19 mouse cellular contexts compared by ENCODE assay signal in genomic region chr4:57550216-57550615, GRCm38 (mm10). TPM values are rescaled to one million over a fixed set of nuclear protein-coding genes. Genes with fewer than 3 reads are reported as not detected.
DNase-seq lines count a peak whose midpoint lies in the region; ATAC-seq and TF ChIP-seq lines count a peak whose summit lies in the region.
"Had no signal": no experiment of that assay in that cellular context is flagged by ENCODE, and none has a peak within 500 bp of the region (broad histone marks: within the 10 kb centered on the region; RNA-seq: fewer than 3 reads in every experiment).

No protein-coding gene starts in this region.

- no peak for DNase-seq in heart, postnatal 14 days
- DNase-seq in 3T3-L1 (ENCODE audit: low read depth, low spot score), result peak; percentile 93
- DNase-seq in adipocyte (ENCODE audit: low spot score), result peak; percentile 85
- peak; percentile 47 for DNase-seq in heart, postnatal 0 days (ENCODE audit: low spot score)
- DNase-seq in retina, postnatal 1 day, result no peak
- DNase-seq: cerebellum, adult 11-12 months; forebrain, postnatal 0 days; gastrocnemius, adult 2 months; kidney, adult 18-20 months; kidney, postnatal 25 days; lung, postnatal 36 days; right cerebral cortex, postnatal 25 days had no signal

- no peak overlapping the region for H3K4me3 ChIP-seq in heart, embryonic 12.5 days
- no peak overlapping the region for H3K4me3 ChIP-seq in heart, postnatal 0 days (ENCODE audit: low read depth, low read length)
- H3K4me3 ChIP-seq in forebrain, embryonic 15.5 days, result no peak overlapping the region
- H3K4me3 ChIP-seq: gastrocnemius, adult 2 months; midbrain, embryonic 12.5 days had no signal

- no peaks in the 10 kb centered on the region for H3K9me3 ChIP-seq in heart, embryonic 12.5 days (replicated peaks)
- no peaks in the 10 kb centered on the region for H3K9me3 ChIP-seq in heart, postnatal 0 days (replicated peaks; ENCODE audit: control insufficient read depth, low read length)
- H3K9me3 ChIP-seq in forebrain, embryonic 15.5 days, result no peaks in the 10 kb centered on the region
- H3K9me3 ChIP-seq: midbrain, embryonic 12.5 days had no signal

- no peak for TF ChIP-seq CTCF in heart, postnatal 0 days (IDR thresholded peaks at IDR 0.05; ENCODE audit: low read depth)

- intact Hi-C loops in heart, postnatal 14 days (cut with DNase I), result no loop called here

- no peaks in the 10 kb centered on the region for H3K27me3 ChIP-seq in heart, embryonic 12.5 days (replicated peaks)
- no peaks in the 10 kb centered on the region for H3K27me3 ChIP-seq in heart, postnatal 0 days (ENCODE audit: control insufficient read depth, insufficient read depth, low read length)
- H3K27me3 ChIP-seq in forebrain, embryonic 15.5 days, result no peaks in the 10 kb centered on the region
- H3K27me3 ChIP-seq: CH12.LX; midbrain, embryonic 12.5 days had no signal

- no peak overlapping the region for H3K4me2 ChIP-seq in heart, embryonic 12.5 days
- no peak overlapping the region for H3K4me2 ChIP-seq in heart, postnatal 0 days (ENCODE audit: low read depth, low read length)
- H3K4me2 ChIP-seq in forebrain, embryonic 15.5 days (replicated peaks), result no peak overlapping the region
- H3K4me2 ChIP-seq: liver, embryonic 11.5 days; midbrain, embryonic 12.5 days had no signal

- peaks cover 24% of the 10 kb centered on the region for H3K4me1 ChIP-seq in heart, embryonic 12.5 days (replicated peaks)
- peaks cover 16% of the 10 kb centered on the region for H3K4me1 ChIP-seq in heart, postnatal 0 days (ENCODE audit: control insufficient read depth, insufficient read depth)
- H3K4me1 ChIP-seq in forebrain, embryonic 15.5 days, result no peaks in the 10 kb centered on the region

- no peaks in the 10 kb centered on the region for H3K36me3 ChIP-seq in heart, embryonic 12.5 days
- no peaks in the 10 kb centered on the region for H3K36me3 ChIP-seq in heart, postnatal 0 days (replicated peaks; ENCODE audit: control insufficient read depth, insufficient read depth, low read length)
- no peaks in the 10 kb centered on the region for H3K36me3 ChIP-seq in forebrain, embryonic 15.5 days
- H3K36me3 ChIP-seq: midbrain, embryonic 12.5 days had no signal

- no peak overlapping the region for H3K9ac ChIP-seq in heart, embryonic 12.5 days
- no peak overlapping the region for H3K9ac ChIP-seq in heart, postnatal 0 days (replicated peaks; ENCODE audit: low read depth, low read length)
- H3K9ac ChIP-seq in forebrain, embryonic 15.5 days (replicated peaks), result no peak overlapping the region
- H3K9ac ChIP-seq: forebrain, postnatal 0 days; midbrain, embryonic 12.5 days had no signal

- 9% methylated on average over 1 of the region's 1 CpGs for WGBS in heart, embryonic 12.5 days
- 9% methylated on average over 1 of the region's 1 CpGs for WGBS in heart, postnatal 0 days
- WGBS in forebrain, embryonic 15.5 days, result 28% methylated on average over 1 of the region's 1 CpGs

- no peak for TF ChIP-seq EP300 in heart, postnatal 0 days (IDR thresholded peaks at IDR 0.05; ENCODE audit: low read depth)

- ATAC-seq in heart, embryonic 12.5 days (ENCODE audit: insufficient number of reproducible peaks, low FRiP score), result no peak
- ATAC-seq in heart, postnatal 0 days (ENCODE audit: insufficient read depth, low read depth), result peak; percentile 68; the same call in 1 of the 2 replicates
- ATAC-seq in forebrain, embryonic 15.5 days (replicated peaks), result no peak
- ATAC-seq: forebrain, postnatal 0 days; hindbrain, postnatal 0 days had no signal

- peak overlapping the region; percentile 74 for H3K27ac ChIP-seq in heart, embryonic 12.5 days (ENCODE audit: poor library complexity, severe bottlenecking)
- peak overlapping the region; percentile 56 for H3K27ac ChIP-seq in heart, postnatal 0 days (ENCODE audit: low read depth)
- no peak overlapping the region for H3K27ac ChIP-seq in forebrain, embryonic 15.5 days (replicated peaks)
- H3K27ac ChIP-seq: gastrocnemius, adult 2 months; hindbrain, postnatal 0 days; midbrain, embryonic 12.5 days had no signal

RNA-seq across cellular contexts. Expression of gene Pakap, which starts 17.8 kb away (rescaled TPM):
- 72.9 and 74.5 TPM in 2 replicates for polyA plus RNA-seq in heart, embryonic 12.5 days (2016; fragmentation: Nextera tagmentation; extraction: Ambion mirVana)
- 10 to 100 TPM; 40.0 to 46.5 TPM for total RNA-seq in heart, postnatal 14 days (2021)
- 21.1 and 26.8 TPM in 2 replicates for total RNA-seq in heart, postnatal 0 days (2014; rRNA removed; ENCODE audit: low replicate concordance)
- polyA plus RNA-seq in heart, postnatal 0 days (2015; fragmentation: Nextera tagmentation; extraction: Ambion mirVana), result 33.8 and 43.7 TPM in 2 replicates
- polyA plus RNA-seq in forebrain, embryonic 15.5 days (2015; fragmentation: Nextera tagmentation; extraction: Ambion mirVana), result 5.8 and 6.2 TPM in 2 replicates
- total RNA-seq: common myeloid progenitor, adult 5-6 weeks had no signal

Comparison
In these comparisons a context has a peak if more than half of its experiments do, and no peak if none do; other contexts are left out.
1. DNase-seq: peak in 3T3-L1 (single experiment), adipocyte (single experiment) and heart, postnatal 0 days (single experiment); none in heart, postnatal 14 days (0 of 2) and retina, postnatal 1 day (single experiment).